Mouse (Mus musculus): Measurements from ENCODE around the gene Ednrb. TPM values are rescaled to one million over a fixed set of nuclear protein-coding genes. Genes with fewer than 3 reads are reported as not detected.
A peak's percentile ranks its signal among the peaks of the same experiment; 100 is the strongest.

Gene Ednrb
- 38.2 and 38.7 TPM in 2 replicates for total RNA-seq (2021)
- long read RNA-seq, full-length matches to known transcripts, result 6 of 14 reads
- long read RNA-seq, partial matches to known transcripts, result 0 of 14 reads
- long read RNA-seq, other reads (novel, unspliced or antisense), result 8 of 14 reads

DNA sequence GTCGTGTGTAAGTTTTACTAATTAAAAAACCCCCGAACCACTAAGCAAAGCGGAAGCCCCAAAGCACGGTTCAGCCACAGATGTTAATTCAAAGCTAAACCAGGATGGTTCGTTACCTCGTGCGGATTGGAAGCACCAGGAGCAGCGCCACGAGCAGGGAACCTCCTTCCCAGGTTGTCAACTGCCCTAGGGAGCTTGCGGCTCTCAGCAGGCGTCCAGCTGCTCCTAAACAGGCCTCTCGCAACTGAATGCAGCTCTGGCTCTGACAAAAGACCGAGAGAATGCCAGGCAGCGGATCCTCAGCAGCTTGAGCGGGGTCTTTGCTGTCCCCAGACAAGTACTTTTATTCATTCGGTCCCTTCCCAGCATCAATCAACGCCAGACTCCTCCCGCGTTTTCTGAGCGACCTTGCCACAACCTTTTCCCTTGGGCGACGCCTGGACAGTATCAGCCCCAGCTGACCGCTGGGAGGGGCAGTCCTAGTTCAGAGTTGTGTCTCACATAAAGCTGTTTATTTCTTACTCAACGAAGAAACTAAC lies at the start of gene Ednrb:
Gene Ednrb (minus strand): TSS at position 392 of the 539 bp plus-strand sequence.
- DNase-seq, result peak; percentile 9

GRCm38 (mm10) chr14:103892411-103892938 lies 48.3 kb upstream of the Ednrb start:
- DNase-seq, result no peak

- DNase-seq, result no peak
Measured at GRCm38 (mm10) chr14:103890761-103891160, 46.6 kb upstream of the Ednrb start.

DNA sequence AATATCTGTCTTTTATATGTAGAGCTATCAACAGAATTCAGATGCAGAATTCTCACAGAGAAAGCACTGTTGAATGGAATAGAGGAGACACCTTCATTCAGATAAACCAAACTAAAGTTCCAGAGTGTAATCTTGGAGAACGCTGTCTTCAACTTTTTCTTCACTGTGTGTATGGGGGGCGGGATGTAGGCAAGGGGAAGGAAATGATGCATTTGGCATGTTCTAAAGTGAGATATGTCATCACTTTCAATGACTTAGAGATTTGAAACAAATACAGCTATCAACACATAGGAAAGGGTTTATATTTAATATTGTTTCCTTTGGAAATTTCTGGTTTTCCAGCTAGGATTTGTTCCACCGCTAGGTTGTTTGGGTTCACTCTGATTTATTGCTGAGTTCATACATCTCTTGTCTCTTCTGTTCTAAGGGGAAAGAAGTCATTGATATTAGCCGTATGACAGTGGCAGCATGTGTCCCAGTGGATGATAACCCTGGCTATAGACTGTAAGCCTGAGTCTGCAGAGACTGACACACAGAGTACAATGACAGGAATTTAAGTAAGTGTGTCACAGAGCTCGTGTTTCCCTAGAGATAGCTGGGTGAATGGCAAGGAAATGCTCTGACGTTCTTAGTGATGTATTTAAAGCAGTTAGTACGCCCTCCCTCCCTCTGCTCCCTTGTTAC lies 40.8 kb upstream of the Ednrb start:
- no peak for DNase-seq

- no peak for DNase-seq
Measured at GRCm38 (mm10) chr14:103882943-103883342, 38.7 kb upstream of the Ednrb start.

GRCm38 (mm10) chr14:103877117-103877516 lies 32.9 kb upstream of the Ednrb start:
- no peak for DNase-seq

DNA sequence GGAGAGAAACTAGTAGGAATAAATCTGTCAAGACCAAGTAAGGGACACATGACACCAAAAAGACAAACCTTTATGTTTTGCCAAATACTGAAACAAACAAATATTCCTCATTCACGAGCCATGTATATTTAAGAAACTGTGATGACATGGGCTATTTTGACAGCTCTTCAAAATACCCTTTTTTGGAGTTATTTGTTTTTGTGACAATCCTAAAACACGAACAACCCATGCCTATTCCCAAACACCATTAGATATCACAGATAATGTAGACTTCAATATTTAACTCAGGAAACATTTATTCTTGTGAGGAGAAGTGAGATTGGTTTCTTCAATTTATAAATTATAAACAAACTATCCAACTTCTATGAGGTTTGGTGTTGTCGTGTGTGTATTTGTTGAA lies 32.4 kb upstream of the Ednrb start:
- DNase-seq, result no peak

- no peak for DNase-seq
Measured at GRCm38 (mm10) chr14:103866636-103867035, 22.4 kb upstream of the Ednrb start.

GRCm38 (mm10) chr14:103865226-103865625 lies 21.0 kb upstream of the Ednrb start:
- no peak for DNase-seq

DNA sequence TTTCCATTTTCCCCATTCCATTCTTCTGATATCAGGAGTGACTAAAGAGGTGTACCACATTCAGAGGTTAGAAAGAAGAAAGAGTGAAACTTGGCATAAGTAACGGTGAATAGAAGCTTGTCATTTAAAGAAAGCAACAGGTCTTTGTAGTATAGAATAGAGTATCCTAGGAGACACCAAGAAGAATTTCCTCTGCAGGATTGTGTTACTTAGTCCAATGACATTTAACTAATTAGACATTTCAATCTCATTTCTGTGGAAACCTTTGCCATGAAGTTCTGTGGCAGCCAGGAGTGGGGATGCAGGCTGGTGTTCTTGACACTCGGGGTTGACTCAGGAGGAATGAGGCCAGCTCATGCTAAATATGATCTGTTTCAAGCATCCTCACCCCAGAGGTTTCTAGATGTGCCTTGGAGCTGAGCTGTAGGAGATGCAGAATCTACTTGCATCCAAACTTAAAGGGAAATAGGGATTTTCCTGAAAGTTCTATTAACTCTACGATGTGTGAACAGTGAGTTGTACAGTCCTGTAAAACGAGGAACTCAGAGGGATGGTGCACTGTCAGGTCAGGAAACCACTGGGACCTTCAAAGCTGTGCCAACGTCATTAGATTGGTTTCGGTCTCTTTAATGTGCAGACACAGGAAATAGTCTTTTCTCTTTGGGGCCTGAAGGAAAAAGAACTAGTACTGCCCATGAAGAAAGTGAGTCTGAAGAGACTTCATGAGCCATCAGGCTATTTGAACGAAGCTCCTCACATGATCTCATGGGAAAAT lies 6.1 kb upstream of the Ednrb start:
- no peak for DNase-seq

GRCm38 (mm10) chr14:103845716-103846115 lies 1.5 kb upstream of the Ednrb start:
- no peak for DNase-seq

DNA sequence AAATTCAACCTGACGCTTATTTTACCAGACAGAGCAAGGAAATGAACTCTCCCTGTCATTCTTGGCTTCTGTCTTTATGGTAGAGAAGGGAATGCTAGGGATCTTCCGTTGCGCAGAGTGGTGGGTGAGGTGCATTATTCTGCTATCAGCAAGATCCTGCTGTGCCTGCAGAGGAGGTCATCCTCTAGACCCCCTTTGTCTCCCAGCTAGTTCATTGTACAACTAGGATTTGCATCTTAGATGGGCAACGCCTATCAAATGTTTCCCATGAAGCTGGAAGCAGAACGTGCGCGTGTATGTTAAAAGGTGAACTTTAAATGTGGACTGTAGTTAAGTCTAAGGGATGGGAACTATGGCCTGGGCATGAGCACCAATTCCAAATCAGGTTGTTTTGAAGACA lies 742 bp upstream of the Ednrb start:
- DNase-seq, result no peak

- peak; percentile 47 for DNase-seq
Measured at GRCm38 (mm10) chr14:103843371-103844001, 716 bp downstream of the Ednrb start.

- DNase-seq, result peak; percentile 16
Measured at GRCm38 (mm10) chr14:103842896-103843295, 1.3 kb downstream of the Ednrb start.

DNA sequence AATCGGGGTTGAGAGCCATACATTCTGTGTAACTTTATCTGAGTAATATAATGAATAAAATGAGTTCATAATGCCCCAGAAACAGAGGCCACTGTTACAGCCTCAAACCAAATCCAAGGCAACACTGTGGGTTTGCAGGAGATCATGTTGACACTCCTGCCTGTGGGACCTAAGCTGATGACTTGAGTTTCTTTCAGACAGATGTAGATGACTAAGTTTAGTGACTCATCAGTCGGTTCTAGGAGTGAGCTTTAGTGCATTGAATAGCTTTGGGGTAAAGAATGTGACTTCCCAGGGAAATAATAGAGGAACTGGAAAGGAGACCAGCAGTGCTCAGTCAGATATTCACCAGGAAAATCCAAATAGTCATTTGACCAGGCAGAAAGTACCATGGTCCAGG lies 3.8 kb downstream of the Ednrb start:
- DNase-seq, result no peak

DNA sequence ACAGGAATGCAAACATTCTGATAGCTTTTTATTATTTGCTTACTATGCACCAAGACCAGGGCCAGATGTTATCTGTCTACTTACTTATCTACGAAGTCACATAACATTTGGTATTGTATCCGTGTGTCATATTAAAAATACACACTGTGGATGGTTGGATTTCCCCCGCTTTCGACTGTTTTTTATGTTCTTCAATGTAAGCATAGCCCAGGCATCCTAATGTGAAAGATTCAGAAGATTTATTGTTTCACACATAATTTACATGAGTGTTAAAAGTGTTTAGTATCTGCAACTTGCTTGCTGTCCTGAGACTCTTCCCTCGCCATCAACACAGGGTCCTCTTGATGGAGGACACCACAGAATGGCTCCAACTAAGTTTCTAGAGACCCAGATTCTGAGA lies 5.3 kb downstream of the Ednrb start:
- DNase-seq, result no peak

- no peak for DNase-seq
Measured at GRCm38 (mm10) chr14:103834589-103834988, 9.6 kb downstream of the Ednrb start.

GRCm38 (mm10) chr14:103834147-103834546 lies 10.1 kb downstream of the Ednrb start:
- DNase-seq, result no peak

GRCm38 (mm10) chr14:103832472-103832871 lies 11.7 kb downstream of the Ednrb start:
- no peak for DNase-seq

GRCm38 (mm10) chr14:103831007-103831406 lies 13.2 kb downstream of the Ednrb start:
- no peak for DNase-seq

- DNase-seq, result no peak
Measured at GRCm38 (mm10) chr14:103826343-103826742, 17.9 kb downstream of the Ednrb start.

GRCm38 (mm10) chr14:103825934-103826333 lies 18.3 kb downstream of the Ednrb start:
- DNase-seq, result no peak

DNA sequence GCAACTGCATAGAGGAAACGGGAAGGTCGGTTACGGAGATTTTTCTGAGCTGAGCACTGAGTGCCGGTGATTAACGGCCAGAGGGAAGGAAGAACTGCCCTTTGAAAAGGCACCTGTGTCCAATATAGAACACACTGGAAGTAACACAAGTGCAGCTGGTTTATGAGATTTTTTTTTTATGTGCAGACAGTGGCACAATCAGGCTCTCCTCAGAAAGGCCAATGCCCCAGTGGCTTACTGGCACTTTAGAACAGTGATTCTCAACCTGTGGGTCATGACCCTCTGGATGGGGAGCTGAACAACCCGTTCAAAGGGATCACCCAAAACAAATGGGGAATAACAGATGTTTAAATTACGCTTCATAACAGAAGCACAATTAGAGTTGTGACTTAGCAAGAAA lies 20.7 kb downstream of the Ednrb start:
- no peak for DNase-seq

Data from adrenal gland, postnatal 25 days (tissue).